Mouse (Mus musculus) left cerebral cortex, postnatal 36 days (tissue): ENCODE data around the gene Clec2i. TPM values are rescaled to one million over a fixed set of nuclear protein-coding genes. Genes with fewer than 3 reads are reported as not detected.

Experiments used
- DNase-seq, 2 experiments: peaks; one replicate each; pipeline ENCODE4 v3.0.0; 2021 to 2022; ENCODE audit warnings: low spot score in 2 of 2, mixed read lengths in 1 of 2
- intact Hi-C: fragments of 180-260 bp; cut with DNase I; formaldehyde crosslinking; loops from one replicate; pipeline ENCODE4 v1.15.1; 2025
- microRNA-seq: library from miRNA; unstranded; fragments of <30 nt; microRNA quantifications from one replicate; pipeline ENCODE4 v1.2.0, GENCODE M21; 2022
- total RNA-seq, 2 experiments: library from RNA; stranded (reverse); gene quantifications; 2 replicates each; pipeline ENCODE4 v1.2.3; 2021

The Clec2i gene
- total RNA-seq, 2 experiments from 2014 or later: not detected

GRCm38 (mm10) chr6:128941646-128942421, 54.4 kb downstream of the Clec2i start:
- no peak for DNase-seq
- intact Hi-C loops: no loop called here

- no peak for DNase-seq
- intact Hi-C loops: no loop called here
Measured at GRCm38 (mm10) chr6:128945564-128945963, 58.2 kb downstream of the Clec2i start.

Small RNAs within 50 kb of the gene (microRNA-seq; reads per million reads assigned to microRNA genes)
- not detected for gene Gm27336

Other genes starting within 250 kb of the Clec2i start
- gene Clec2h, start 225.2 kb upstream of the Clec2i start, total RNA-seq: not detected
- not detected for gene Klrb1, start 164.5 kb upstream of the Clec2i start, total RNA-seq
- gene Klrb1c, start 98.4 kb upstream of the Clec2i start, total RNA-seq: not detected
- gene Gm44511, start 61.3 kb upstream of the Clec2i start, total RNA-seq: not detected
- not detected for gene Klrb1b, start 61.3 kb upstream of the Clec2i start, total RNA-seq
- gene BC035044, start 3.5 kb downstream of the Clec2i start, total RNA-seq: 1 to 10 TPM; 1.3 to 1.4 TPM
- under 1 TPM in 1 of 2 experiments, not detected in 1; 0.76 TPM for gene Clec2g, start 46.8 kb downstream of the Clec2i start, total RNA-seq
- gene Klrb1f, start 158.3 kb downstream of the Clec2i start, total RNA-seq: not detected
- gene Clec2e, start 213.3 kb downstream of the Clec2i start, total RNA-seq: not detected